Mouse (Mus musculus) olfactory bulb, adult 2 months (tissue): ENCODE data around the gene Nmt1.

Experiments
- CTCF ChIP-seq: fragments of 200-500 bp; IDR thresholded peaks from 2 replicates; pipeline ENCODE4 v1.5.1; 2012; ENCODE audit warnings: low read depth, mild to moderate bottlenecking, low read length, moderate library complexity; ENCODE audit not compliant: insufficient read depth
- POLR2A ChIP-seq: fragments of 200-500 bp; IDR thresholded peaks from 2 replicates; pipeline ENCODE4 v1.6.1; 2012; ENCODE audit warnings: mild to moderate bottlenecking, low read depth, low read length, moderate library complexity; ENCODE audit not compliant: insufficient read depth

GRCm38 (mm10) chr11:102996385-102996784 lies 31.6 kb upstream of the Nmt1 start:
- TF ChIP-seq CTCF, result no peak
- no peak for TF ChIP-seq POLR2A
